Mouse (Mus musculus) large intestine, adult 2 months (tissue): ENCODE measurements around the gene Stxbp3. TPM values are rescaled to one million over a fixed set of nuclear protein-coding genes. Genes with fewer than 3 reads are reported as not detected.
"Not testable (repeated sequence)": the region's sequence is repeated elsewhere in the genome, so short reads cannot be mapped to it uniquely, and the experiment has no call there.

Source experiments
- DNase-seq: peaks from one replicate; pipeline ENCODE4 v3.0.0-alpha.2; 2012; ENCODE audit warnings: low read depth, low spot score
- WGBS: fragments of 180-500 bp; shearing (Covaris S2); methylation state at CpG from one replicate; pipeline ENCODE4 v1.1.7; 2018; 5-methylcytosine and 5-hydroxymethylcytosine counted together
- polyA plus RNA-seq: library from polyadenylated mRNA; depleted of rRNA; stranded (reverse); fragments of >200 nt; gene quantifications from 2 replicates; pipeline ENCODE4 v1.2.3, GENCODE M21; 2012

The Stxbp3 gene
- polyA plus RNA-seq, 1 experiment: 12.2 TPM

DNA sequence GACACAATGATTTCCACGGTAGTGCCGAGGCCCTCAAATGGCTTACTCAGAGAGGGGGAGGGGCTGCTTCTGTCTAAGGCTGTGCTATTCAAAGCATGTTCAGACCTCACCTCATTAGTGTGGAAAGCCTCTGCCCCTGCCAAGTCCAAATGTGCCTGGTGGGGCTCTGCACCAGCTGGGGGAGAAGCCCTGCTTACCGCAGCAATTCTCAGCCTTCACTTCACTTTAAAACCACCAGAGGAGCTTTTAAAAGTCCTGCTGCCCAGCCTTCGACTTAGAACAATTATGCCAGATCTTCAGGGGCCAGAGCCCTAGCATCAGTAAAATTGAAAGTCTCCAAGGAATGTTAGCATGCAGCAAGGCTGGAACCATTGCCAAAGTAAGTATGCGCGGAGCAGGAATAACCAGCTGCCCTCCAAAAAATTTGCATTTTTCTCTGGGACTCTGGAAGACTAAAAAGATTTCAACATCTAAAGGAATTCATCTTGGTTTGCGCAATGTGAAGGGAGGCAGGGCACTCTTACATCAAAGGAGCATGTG, 18.0 kb upstream of the Stxbp3 start:
- 60% methylated on average over 7 of the region's 7 CpGs for WGBS
- DNase-seq: no peak

DNA sequence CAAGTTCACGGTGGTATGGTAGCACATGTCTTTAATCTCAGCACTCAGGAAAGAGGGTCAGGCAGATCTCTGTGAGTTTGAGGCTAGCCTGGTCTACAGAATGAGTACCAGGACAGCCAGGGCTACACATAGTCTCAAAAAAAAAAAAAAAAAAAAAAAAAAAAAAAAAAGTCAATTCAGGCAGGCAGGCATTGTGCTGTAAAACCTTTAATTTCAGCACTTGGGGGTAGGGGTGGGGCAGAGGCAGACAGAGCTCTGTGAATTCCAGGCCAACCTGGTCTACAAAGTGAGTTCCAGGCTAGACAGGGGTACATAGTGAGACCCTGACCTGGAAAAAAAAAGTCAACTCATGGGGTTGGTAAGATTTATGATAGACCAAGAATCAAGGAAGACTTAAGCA, 17.4 kb upstream of the Stxbp3 start:
- WGBS: 85% methylated on average over 1 of the region's 1 CpGs

DNA sequence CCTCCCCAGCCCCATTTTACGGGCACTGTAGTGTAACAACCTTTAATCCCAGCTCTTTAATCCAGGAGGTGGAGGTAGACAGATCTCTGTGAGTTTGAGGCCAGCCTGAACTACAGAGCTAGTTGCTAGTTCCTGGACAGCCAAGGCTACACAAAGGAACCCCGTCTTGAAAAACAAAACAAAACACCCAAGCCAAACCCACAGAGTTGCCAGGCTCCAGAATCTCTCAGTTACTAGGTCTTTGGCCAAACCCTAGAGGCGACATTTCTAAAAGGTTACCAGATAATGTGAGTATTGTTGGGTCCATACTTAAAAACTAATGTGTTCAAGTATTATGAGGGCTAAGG, 16.8 kb upstream of the Stxbp3 start:
- 43% methylated on average over 3 of the region's 3 CpGs for WGBS
- DNase-seq: no peak

More for the DNA sequence above, 17.4 kb upstream of the Stxbp3 start:
- no peak for DNase-seq

DNA sequence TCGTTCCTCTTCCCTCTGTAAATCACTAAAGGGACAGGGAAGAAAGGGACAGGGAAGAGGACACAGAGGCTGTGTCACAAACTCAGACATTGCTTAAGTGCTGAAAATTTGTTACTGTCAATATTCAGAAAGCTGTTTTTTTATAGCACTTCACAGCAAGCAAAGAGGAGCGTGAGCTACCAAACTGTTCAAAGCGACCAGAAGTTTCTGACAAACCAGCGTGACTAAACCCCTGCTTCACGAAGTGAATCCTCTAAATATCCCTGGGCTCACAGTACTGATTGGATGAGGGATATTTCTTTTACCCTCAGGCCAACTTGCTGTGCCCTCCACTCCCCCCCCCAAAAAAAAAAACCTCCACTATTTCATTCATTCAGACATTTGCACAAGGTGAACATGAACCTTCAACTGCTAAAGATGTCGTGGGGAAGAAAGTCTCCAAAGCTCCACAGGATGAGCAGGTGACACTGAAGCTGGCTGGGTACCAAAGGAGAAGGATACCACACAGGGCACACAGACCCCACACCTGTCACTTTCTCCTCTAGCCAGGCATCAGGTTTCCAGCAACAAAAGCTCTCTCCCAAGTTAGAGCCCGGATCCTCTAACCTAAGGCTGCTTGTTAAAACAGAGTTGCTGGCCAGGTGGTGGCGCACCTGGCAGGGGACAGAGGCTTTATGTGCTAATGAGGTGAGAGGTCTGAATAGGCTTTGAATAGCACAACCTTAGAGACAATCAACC, 16.2 kb upstream of the Stxbp3 start:
- WGBS: 59% methylated on average over 8 of the region's 8 CpGs
- DNase-seq: peak; percentile 25

DNA sequence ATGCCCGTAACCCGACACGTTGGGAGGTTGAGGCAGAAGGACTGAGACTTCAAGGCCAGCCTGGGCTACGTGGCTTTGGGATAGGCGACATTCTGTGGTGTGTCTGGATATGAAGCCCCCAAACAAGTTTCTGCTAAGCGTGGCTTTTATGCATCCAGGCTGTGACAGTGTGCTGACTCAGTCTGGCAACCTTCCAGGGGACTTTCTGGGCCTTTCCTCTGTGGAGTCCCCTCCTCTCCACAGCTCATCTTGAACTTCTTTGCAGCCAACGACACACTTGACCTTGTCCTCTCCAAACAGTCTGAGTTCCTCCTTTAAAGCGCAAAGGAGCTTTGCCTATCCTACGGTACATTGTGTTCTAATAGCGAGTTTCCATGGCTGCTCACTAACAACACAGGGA, 15.5 kb upstream of the Stxbp3 start:
- 63% methylated on average over 10 of the region's 10 CpGs for WGBS
- no peak for DNase-seq

DNA sequence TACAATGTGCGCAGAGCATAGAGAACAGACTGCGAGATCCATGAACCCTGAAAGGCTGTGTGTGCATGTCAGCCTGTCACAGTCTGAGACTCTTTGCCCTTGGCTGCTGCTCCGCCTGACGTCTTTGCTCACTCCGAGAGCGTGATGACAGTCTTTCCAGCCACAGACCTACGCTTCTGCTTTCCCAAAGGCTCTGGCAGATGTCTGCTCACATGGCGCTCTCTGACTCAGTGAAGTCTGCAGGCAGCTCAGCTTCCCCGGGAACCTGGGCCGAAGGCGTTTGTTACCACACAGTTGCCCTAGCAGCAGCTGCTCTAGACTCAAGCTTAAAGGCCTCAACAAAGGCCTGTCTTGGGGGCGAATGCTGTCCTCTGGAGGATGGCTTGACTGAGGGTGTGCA, 15.0 kb upstream of the Stxbp3 start:
- 76% methylated on average over 12 of the region's 12 CpGs for WGBS

DNA sequence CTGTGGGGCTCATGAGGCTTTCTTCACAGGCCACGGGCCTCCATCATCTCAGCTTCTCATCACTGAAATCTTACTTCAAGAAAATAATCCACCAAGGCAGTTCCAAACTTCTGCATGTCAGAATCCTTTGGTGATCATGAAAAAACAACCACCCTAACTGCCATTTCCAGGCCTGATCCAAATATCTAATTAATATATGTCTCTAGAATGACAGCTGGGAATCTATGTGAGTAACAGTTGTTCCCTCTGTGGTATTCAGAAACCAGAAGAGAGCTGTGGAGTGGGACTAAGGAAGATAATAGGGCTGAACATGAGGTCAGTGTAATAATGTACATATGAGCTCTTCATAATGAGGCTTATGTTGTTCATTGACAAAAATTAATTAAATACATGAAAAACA, 12.9 kb upstream of the Stxbp3 start:
- no peak for DNase-seq
- 81% methylated on average over 1 of the region's 1 CpGs for WGBS

More for the DNA sequence above, 15.0 kb upstream of the Stxbp3 start:
- no peak for DNase-seq

DNA sequence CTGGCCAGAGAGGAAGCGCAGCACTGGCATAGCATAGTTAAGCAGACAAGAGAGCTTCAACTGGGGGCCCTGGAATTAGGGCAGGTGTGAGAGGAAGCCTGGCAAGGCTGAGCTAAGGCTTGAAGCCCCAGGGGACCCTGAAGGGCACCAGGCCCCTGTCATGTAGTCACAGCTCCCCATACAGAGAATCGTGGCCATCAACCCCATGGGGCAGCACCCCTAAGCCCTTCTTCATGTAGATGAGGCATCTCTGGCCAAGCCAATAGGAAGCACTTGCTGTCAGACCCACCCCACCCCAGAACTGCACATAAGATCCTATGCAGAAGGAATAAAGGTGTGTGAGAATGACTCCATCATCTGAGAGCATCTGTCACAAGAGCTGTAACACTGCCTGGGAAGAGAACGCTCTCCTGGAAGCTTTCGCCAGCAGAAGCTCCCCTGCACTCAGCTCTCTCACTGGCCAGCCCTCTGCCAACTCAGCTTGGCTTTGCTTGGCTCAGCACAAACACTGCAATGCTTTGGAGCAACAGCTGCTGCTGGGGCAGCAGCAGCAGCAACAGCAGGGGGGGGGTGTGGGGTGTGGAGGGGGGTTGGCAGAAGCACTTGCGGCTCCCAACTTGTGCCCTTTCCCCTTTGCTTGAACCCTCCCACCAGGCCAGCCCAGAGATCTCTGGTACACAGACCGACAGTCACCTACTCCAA, 11.8 kb upstream of the Stxbp3 start:
- WGBS: 73% methylated on average over 6 of the region's 6 CpGs

DNA sequence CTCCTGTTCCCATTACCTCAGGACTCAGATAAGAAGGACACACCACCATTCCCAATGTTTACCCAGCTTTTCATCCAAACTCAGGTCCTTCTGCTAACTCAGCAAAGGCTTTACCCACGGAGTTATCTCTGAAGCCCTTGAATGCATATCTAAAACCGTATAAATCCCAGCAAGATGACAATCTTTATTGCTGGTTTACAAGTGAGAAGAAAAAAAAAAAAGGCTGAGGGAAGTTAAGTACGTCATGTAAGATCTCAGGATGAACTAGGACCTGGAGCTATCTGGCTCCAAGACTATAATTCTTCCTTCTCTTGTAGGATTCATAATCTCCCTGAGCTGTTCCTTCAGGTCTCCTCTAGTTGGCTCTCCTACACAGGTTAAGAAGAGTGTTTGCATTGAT, 11.2 kb upstream of the Stxbp3 start:
- WGBS: 28% methylated on average over 3 of the region's 3 CpGs
- DNase-seq: no peak

More for the DNA sequence above, 11.8 kb upstream of the Stxbp3 start:
- no peak for DNase-seq

DNA sequence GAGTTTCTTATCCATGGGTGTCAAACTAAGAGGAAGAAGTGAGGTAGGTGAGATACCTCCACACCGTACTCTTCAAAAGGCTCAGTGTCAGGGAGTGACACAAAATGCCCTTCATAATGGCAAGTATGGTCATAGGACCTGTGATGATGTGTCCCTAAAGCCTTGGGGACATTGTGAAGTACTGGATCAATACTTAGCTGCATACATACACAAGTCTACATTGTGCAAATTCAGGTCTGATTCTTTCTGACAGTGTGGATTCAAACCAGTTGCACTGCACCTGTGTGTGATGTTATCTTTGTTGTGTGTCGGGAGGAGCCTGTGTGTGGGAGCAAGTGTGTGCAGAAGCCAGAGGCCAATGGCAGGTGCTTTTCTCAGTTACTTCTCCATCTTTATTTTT, 10.7 kb upstream of the Stxbp3 start:
- WGBS: 79% methylated on average over 2 of the region's 2 CpGs
- DNase-seq: no peak

DNA sequence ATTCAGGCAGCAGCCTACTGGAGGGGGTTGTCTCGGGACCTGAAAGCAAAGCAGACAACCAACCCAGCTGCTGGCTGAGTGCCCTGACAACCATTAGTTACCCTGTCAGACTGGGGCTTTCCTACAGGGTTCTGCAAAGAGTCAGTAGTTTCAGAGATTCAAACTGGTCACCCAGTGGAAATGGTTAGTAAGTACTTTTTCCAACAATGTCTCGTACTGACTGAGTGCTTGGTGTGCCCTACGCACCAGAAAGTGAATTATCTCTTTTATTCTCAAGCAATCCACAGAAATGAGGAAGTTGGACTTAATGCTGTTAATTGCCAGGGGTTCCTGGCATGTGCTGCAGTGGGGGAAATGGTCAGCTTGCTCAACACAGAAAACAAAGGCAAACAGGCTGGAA, 10.2 kb upstream of the Stxbp3 start:
- 21% methylated on average over 3 of the region's 3 CpGs for WGBS
- no peak for DNase-seq

DNA sequence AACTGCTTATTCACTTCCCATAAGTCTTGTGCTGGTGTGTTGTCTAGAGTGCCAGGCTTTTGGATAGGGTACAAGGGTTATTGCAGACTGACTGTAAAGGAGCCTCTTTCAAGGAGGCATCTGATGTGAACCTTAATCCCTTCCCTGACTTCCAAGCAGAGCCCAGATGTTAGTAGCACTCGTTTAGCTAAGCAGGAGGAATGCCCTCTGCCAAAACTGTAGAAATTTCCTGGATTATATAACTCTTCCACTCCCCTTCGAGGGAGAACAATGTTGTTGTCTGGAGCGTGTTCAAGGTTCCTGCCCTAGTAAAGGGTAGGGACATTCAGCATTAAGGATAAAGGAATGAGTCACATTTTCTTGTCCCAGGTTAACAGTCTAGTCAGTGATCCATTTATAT, 6.3 kb upstream of the Stxbp3 start:
- 18% methylated on average over 3 of the region's 3 CpGs for WGBS
- peak; percentile 29 for DNase-seq

DNA sequence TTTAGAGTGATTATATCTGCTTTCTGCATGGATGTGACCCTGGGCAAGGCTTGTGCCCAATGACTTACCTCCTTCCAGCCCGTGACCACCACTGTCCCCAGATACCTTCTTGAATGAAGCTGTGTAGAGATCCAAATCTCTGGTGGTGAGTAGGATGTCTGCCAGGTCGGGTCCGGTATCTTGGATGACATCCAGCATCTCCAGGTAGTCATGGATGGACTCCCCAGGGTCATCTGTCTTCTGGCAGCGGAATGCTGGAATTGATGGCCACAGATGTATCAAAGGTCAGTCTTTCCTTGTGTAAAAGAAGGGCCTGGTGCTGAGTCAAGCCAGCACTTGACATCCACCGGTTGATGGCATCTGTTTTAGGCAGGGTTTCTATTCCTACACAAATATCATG, 4.2 kb upstream of the Stxbp3 start:
- WGBS: 48% methylated on average over 5 of the region's 5 CpGs
- no peak for DNase-seq

DNA sequence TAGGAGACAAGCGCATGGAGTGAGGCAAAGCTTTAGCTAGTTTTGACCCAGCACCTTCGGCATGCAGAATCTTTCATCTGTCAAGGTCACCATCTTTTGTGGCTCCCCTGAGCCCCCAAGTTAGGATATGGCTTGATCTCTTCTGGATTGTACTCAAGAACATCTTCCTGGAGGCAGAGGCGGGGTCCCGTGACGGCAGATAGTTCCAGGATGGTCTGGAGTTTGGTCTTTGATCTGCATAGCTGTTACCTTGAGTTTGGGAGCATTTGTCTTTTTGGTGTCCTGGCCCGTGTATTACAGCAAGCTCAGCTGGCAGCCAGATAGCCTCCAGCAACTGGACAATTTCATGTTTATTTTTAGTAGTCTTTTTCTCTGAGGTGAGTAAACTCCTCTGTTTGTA, 3.7 kb upstream of the Stxbp3 start:
- 79% methylated on average over 6 of the region's 6 CpGs for WGBS
- no peak for DNase-seq

DNA sequence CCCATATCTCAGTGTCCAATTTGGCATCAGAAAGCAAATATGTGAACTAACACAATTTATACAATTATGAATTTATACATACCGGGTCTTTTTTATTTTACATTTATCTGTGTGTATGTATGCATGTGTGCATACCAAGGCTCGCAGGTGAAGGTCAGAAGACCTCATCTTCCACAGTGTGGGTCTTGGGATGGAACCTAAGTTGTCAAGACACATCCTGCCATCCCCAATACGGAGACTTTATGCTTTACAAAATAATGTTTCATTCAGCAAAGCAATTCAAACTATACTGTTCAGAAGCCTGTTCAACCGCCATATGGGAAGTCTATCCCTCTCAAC, 359 bp upstream of the Stxbp3 start:
- WGBS: 50% methylated on average over 4 of the region's 4 CpGs
- no peak for DNase-seq

DNA sequence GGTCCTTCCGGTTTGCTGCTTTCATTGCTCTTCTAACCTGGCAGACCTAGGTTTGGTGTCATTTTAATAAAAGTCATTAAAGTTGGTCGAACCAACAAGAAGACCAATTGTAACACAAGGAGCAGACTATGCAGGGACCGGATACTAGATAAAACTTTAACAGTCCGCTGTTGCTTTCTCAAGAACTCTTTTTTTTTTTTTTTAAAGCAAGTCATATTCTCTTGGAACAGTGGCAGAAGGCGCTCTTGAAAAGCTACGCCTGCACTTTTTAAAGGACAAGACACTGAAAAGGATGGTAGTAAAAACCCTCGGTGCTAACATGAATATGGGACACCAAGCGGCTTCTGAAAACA, 703 bp downstream of the Stxbp3 start:
- WGBS: under 1% methylated on average over 8 of the region's 8 CpGs
- no peak for DNase-seq

DNA sequence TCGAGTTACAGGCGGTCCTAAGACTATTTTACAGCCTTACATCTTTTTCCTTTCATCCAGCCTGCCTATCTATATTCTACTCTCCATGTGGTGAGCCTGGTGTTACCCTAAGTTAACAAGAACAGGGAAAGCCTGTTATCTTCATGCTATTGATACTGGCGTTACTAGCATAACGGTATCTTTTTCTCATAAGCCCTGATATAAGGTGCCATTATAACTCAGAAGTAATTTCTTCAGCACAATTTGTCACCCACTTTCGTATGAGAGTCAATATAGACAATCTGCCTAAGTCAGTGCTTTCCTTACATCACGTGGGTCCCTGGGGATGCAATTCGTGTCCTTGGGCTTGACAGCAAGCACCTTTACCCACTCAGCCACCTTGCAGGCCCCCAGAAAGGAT, 1.3 kb downstream of the Stxbp3 start:
- no peak for DNase-seq
- WGBS: 74% methylated on average over 7 of the region's 7 CpGs

DNA sequence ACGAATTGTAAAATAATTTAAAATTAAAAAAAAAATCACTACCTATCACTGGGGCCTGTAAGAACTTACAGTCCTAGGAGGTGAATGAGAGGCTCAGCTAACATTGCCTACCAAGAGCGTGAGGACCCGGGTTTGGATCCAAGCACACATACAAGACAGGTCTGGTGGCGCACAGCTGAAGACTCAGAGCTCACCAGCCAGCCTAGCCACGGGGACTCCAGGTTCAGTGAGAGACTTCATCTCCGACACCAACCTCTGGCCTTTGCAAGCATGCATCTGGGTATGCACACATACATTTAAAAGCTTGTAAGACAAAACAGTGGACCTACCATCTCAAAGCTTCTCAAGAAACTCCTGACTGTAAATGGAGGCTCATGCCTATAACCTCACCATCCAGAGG, 3.4 kb downstream of the Stxbp3 start:
- WGBS: 94% methylated on average over 6 of the region's 6 CpGs

DNA sequence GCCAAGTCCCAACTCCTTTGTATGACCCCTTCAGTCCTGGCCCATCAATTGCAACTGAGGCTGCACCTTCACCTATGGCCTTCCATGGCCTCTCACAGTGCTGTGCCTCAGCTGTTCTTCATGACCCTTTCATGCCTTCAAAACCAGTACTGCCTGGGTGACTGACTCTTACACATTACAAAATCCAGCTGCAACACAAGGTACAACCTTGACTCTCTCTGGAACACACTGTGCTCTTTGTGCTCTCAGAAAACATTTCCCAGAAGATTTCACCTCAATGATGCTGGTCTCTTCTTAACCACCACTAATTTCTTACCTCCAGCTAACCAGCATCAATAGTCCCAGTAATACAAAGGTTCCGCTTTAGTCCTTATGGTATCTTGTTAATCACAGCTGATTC, 6.6 kb downstream of the Stxbp3 start:
- WGBS: 98% methylated on average over 1 of the region's 1 CpGs

More for the DNA sequence above, 3.4 kb downstream of the Stxbp3 start:
- DNase-seq: no peak

DNA sequence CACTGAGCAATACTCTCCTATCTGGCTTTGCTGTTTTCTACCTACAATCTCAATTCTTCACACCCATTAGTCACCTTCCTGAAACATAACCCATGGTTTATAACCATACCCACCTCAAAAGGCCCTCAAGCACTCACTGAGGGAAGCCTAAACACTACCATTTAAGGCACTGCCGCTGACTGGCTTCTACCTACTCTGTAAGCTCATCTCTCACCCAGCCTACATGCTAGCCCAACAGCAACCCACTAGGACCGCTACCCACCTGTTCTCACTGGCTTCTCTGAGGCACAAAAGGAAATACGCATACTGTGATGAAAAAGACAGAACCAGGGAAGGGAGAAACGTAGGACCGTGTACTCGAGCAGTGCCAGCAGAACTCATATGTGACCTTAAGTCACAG, 8.6 kb downstream of the Stxbp3 start:
- 91% methylated on average over 6 of the region's 6 CpGs for WGBS
- no peak for DNase-seq

More for the DNA sequence above, 6.6 kb downstream of the Stxbp3 start:
- DNase-seq: not testable (repeated sequence)

DNA sequence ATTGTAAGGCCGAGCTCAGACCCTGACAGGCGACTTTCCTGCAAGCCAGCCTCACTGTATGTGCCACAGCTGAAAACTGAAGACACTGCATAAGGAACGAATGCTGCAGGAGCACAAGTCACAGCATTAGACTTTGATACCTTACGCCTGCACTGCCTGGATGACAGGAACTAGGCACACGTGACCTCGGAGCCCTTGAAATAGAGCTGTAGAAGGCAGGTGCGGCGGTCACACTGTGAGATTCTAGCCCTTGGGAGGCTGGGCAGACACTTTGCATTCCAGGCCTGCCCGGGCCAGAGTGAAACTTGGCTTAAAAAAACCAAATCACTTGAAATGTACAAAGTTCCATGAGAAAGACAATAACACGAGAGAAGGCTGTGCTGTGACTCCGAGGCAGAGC, 9.8 kb downstream of the Stxbp3 start:
- peak; percentile 56 for DNase-seq
- 26% methylated on average over 11 of the region's 11 CpGs for WGBS
